Mouse (Mus musculus) spleen, postnatal 36 days (tissue): ENCODE measurements around the gene Traf5.

Experiments
- DNase-seq, 2 experiments: peaks; one replicate each; pipeline ENCODE4 v3.0.0; 2022; ENCODE audit warnings: low spot score in 2 of 2, mixed read lengths in 1 of 2

Traf5 gene

GRCm38 (mm10) chr1:192092879-192093660 is 711 bp upstream of the Traf5 start:
- DNase-seq, result peak; percentile 82 to 88

GRCm38 (mm10) chr1:192090689-192091567 is 1.4 kb downstream of the Traf5 start:
- DNase-seq, result peak; percentile 73 to 74

- no peak for DNase-seq
Observed at GRCm38 (mm10) chr1:192090281-192090680, 2.1 kb downstream of the Traf5 start.

GRCm38 (mm10) chr1:192089208-192090166 is 2.9 kb downstream of the Traf5 start:
- peak; percentile 78 to 79 for DNase-seq

GRCm38 (mm10) chr1:192088011-192088410 is 4.3 kb downstream of the Traf5 start:
- no peak for DNase-seq

- DNase-seq, result no peak
Observed at GRCm38 (mm10) chr1:192087098-192087497, 5.3 kb downstream of the Traf5 start.

- DNase-seq, result peak; percentile 82 to 83
Observed at GRCm38 (mm10) chr1:192086279-192087037, 5.9 kb downstream of the Traf5 start.

- DNase-seq, result no peak
Observed at GRCm38 (mm10) chr1:192085218-192085617, 7.1 kb downstream of the Traf5 start.

- DNase-seq, result no peak
Observed at GRCm38 (mm10) chr1:192082646-192083045, 9.7 kb downstream of the Traf5 start.

GRCm38 (mm10) chr1:192081129-192081528 is 11.2 kb downstream of the Traf5 start:
- DNase-seq, result peak; percentile 14 to 37

GRCm38 (mm10) chr1:192079121-192079520 is 13.2 kb downstream of the Traf5 start:
- peak in 1 of 2 experiments; percentile 14 for DNase-seq

- peak; percentile 86 to 87 for DNase-seq
Observed at GRCm38 (mm10) chr1:192078406-192078805, 14.0 kb downstream of the Traf5 start.

GRCm38 (mm10) chr1:192076796-192077535 is 15.4 kb downstream of the Traf5 start:
- no peak for DNase-seq

- no peak for DNase-seq
Observed at GRCm38 (mm10) chr1:192076101-192076500, 16.3 kb downstream of the Traf5 start.

- DNase-seq, result no peak
Observed at GRCm38 (mm10) chr1:192074824-192075223, 17.5 kb downstream of the Traf5 start.

- DNase-seq, result no peak
Observed at GRCm38 (mm10) chr1:192072426-192072825, 19.9 kb downstream of the Traf5 start.

- no peak for DNase-seq
Observed at GRCm38 (mm10) chr1:192070618-192071051, 21.7 kb downstream of the Traf5 start.

- DNase-seq, result no peak
Observed at GRCm38 (mm10) chr1:192069971-192070591, 22.3 kb downstream of the Traf5 start.

- no peak for DNase-seq
Observed at GRCm38 (mm10) chr1:192068188-192068587, 24.2 kb downstream of the Traf5 start.
